Mouse (Mus musculus) ZHBTc4 (cell line): ENCODE results near the gene Dap.

ENCODE experiments used
- DNase-seq: peaks from one replicate; pipeline ENCODE4 v3.0.0-alpha.2; 2011; ENCODE audit warnings: low read depth, low spot score

Dap gene

DNA sequence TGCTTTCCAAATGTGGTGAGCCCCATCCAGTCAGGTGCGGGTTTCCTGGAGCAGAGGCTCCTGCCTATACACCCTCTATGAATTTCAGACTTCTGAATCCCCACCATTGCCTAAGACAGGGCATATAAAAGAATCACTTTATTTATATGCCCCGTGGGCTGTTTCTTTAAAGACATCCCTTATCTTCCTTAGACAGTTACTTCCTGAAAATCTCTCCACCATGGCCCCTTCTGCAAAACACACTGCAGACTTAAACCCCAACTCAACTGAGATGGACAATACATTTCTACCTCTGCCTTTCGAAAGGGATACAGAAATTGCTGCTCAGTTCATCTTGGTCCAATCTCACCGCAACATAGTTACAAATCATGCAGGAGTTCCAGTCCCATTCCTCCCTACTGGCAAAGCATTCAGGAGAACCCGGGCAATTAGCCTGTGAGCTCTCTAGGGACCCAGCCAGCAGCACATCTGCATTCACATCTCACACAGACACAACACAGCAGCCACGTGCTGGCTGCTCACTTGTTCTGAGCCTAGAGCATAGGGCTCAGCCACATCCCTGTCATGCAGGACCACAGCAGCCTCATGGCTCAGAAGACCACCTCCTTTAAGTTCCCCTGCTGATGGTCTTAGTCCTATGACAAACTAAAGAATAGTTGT is 75.3 kb downstream of the Dap start:
- DNase-seq = no peak

DNA sequence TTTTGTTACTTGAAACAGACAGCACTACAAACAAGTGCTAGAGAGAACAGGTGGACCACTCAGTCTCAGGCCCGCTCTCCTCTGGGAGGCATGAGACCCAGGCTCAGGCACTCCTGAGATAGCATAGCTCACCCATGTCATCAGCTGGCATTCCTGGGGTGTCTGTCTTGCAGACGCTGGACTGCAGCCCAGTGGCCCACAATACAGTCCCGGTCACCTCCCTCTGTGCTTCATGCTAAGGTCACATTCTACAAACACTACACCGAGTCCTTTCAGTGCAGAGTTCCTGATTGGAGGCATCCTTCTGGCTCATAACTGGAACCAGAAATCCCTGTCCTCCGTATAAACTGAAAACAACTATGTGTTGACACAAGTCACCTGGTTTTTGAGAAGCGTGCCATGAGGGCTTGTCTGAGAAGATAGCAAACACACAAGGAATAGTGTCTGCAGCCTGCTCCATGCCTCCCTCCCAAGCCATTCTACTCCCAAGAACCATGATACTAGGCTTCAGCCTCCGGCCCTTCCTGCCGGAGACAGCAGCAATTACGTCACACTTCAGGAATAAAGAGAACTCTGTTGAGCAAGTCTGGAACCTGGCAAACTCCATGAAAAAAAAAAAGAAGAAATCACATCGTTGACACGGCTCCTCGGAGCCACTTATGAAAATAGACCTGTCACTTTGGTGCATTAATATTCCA is 78.3 kb downstream of the Dap start:
- no peak for DNase-seq

DNA sequence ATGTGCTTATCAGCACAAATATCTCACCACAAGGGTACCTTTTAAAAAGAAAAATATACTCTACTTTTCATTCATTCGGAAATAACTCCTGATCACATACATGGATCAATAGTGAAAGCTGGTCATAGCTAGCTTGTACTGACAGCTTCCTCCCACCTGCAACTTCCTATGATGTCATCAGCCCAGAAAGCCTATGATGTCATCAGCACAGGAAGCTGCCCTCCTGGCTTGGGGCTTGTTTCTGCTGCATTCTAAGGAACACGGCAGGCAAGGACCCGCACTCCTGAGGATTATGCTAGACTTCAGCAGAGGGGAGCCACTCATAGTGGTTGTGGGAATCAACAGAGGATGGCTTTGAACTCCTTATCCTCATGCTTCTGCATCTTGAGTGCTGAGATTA is 80.2 kb downstream of the Dap start:
- DNase-seq = no peak

DNA sequence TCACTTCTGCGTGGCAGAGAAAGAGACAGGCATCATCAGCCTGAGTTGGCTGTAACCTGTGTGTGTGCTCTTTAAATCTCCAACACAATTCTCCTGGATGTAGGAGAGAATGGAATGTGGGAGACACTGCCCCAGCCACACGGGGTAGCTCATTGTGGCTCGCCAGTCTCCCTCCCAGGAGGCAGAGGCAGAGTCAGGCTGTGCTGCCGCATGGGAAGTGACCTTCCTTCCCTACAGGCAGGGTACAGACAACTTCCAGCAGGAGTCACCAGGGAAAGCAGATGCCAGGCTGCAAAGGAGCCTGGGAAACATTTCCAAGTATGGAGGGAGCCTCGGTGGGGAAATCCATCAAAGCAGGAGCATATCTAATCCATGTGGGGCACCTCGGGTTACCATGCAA is 81.1 kb downstream of the Dap start:
- no peak for DNase-seq

DNA sequence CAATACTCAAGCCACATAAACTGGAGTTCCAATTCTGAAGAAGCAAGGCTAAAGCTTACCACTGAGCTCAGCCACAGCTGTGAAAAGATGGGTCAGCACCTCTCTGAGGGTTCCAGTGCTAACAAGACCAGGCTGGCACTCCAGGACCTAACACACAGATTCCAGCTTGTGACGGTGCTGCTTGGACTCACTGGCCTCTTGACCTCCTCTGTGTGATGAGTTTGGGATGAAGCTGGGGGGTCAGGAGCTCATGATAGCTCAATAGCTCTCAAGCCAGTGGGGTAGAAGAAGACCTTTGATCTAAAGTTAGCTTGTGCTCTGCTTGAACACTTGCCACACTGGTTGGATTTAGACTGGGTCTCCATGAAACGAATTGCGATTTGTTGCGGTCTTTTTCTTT is 82.6 kb downstream of the Dap start:
- DNase-seq = no peak

DNA sequence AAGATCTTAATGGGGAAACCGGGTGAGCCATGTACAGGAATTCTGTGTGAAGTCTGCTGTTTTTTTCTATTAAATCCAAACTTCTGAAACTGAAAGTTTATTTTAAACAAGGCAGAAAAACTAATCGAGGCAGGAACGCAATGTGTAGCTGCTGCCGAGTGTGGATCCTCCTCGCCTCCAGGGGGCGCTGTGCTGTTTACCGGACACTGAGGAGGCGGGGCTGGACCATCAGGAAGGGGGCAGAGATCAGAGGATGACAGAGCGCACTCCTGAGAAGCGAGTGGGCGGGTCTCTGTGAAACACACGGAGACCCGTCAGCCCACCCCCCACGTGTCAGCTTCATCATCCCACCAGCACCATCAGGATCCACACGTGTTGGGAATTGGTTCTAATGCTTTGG is 85.4 kb downstream of the Dap start:
- DNase-seq = peak; percentile 93

DNA sequence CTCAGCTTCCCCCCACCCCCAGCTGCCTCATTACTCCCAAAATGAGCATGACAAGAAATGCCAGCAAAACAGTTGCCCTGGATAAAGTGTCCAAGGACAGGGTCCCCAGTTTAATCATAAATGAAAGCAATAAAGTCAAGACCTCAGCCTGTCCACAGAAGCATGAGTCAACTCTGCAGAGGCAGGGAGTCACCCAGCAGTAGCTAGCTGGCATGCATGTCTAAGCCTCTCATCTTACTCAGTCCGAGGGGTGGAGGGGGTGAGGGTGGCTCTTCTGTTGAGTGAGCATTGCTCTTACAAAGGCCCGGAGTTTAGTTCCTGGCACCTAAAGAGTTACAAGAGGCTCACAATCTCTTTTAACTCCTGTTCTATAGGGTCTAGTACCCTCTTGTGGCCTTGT is 87.9 kb downstream of the Dap start:
- no peak for DNase-seq

DNA sequence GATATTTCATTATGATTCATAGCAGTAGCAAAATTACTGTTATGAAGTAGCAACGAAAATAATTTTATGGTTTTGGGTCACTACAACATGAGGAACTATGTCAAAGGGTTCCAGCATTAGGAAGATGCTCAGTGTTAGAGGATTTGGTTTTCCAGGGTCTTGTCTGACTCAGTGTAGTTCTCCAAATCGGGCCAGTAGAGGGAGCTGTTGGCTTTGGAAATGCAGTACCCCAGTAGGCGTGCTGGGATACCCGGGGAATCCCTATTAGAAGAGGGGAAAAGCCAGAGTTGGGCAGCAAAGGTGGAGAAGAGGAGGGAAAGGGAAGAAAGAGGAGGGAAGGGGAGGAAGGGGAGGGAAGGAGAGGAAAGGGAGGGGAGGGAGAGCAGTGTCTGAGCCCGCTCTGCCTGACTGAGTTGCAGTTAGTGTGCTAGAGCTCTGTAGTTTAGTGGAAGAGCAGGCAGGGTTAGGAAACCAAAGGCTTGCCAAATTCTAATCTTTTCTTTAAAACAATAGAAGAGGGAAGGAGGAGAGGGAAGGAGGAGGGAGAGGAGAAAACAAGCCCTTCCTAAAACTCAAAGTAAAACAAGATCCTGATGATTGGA is 91.6 kb downstream of the Dap start:
- DNase-seq = peak; percentile 86

DNA sequence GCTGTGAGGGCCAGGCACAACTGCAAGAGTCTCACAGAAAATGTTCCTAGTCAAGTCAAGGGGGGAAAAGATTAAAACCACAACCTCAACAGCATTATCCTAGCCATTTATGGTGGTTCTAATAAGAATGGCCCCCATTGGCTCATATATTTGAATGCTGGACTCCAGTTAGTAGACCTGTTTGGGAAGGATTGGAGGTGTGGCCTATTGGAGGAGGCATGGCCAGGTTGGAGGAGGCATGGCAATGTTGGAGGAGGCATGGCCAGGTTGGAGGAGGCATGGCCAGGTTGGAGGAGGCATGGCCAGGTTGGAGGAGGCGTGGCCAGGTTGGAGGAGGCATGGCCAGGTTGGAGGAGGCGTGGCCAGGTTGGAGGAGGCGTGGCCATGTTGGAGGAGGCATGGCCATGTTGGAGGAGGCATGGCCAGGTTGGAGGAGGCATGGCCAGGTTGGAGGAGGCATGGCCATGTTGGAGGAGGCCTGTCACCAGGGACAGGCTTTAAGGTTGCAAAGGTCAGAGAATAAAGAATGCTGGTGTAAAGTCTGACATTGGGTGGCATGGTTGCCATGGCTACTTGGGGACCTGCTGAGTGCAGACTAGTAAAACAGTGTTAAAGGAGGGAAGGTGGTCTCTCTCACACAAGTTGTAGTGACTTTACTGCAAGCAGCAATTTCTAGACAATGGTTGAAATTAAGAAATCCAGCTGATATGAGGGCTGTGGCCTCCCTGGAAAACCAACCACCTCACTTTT is 93.1 kb downstream of the Dap start:
- peak; percentile 76 for DNase-seq

DNA sequence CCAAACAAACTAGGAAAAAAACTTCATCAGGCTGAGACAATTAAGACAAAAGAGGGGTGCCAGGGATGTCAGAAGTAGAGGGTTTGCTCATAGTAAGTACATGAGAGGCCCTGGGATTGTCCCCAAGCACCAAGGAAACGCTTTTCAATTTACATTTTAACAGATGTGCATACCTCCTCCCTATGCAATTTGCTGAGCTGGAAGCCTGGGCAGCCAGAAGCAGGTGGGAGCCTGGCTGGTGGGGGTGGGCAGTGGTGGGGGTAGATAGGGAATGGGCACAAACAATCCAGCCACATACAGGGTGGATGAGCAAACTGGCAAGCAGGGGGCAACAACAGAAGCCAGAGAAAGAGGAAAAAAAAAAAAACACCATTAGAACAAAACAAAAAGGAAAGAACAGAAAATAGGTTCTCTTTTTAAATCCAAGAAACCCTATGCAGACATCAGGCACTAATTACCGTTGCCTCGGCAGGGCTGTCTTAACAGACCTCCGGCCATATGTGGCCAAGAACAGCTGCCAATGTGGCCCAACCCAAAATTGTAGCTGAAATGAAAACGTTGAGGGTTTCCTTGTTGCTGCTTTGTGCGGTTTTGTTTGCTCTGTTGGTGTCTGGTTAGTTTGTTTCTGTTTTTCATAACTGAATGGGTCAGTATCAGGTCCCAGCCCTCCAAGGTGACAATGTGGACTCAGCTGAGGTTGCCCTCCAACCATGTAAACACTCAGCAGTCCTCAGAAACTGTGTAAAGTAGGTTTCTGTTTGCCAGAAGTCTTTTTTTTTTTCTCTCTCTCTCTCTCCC is 94.2 kb downstream of the Dap start:
- DNase-seq = no peak

DNA sequence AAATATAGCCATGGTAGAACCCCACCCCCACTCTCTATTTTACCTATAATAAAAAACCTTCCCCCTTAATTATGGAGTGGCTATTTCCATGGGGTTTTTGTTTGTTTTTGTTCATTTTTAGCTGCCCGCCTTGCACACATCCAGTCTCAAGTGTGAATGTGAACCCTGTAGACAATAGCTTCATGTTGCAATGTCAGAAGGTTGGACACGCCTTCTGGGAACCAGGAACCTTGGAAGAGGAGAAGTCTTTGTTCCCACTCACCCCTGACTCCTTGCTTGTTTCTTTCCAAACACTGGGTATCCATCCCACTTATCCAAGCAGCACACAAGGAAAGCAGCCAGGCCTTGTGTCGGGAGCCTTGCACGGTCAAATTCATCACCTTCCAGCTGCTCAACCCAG is 94.9 kb downstream of the Dap start:
- DNase-seq = no peak

DNA sequence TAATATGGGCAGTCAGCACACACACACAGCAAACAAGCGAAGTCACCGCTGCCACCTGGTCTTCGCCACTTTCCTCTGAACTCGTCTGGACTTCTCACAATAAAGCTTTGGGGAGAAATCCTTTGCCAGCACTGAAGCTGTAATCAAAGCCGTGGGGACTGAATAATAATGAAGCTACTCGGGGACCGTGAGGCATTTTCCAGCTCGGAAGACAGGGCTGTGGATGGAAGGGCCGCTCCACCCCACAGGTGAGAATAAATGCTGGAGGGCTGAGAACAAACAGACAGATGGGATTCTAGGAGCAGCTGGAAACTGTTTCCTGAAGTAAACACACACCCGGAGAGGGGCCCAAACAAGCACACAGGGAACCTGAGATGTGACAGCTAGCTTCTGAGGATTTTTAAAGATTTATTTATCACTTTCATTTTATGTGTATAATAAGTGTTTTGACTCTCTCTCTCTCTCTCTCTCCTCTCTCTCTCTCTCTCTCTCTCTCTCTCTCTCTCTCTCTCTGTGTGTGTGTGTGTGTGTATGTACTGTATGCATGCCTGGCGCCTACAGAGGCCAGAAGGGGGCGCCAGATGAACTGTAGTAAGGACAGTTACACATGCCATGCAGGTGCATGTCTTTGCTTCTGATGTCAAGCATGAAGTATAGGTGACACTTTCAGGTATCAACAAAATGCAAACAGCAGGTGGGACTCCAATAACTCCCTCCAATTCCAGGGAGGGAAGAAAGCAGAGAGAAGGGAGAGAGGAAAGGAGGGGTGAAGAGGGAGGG is 96.7 kb downstream of the Dap start:
- peak; percentile 62 for DNase-seq

DNA sequence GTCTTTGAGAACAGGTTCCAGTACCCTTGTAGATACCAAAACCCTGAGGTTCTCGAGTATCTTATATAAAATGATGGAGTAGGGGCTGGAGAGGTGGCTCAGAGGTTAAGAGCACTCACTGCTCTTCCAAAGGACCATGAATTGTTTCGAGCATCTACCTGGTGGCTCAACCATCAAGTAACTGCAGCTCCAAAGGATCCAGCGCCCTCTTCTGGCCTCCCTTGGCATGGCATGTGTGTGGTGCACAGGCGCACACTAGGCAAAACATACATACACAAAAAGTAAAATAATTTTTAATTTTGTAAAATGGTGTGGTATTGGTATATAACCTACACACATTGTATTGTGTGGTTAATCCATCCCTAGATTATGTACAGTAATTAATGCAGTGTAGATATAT is 99.6 kb downstream of the Dap start:
- peak; percentile 72 for DNase-seq
